Mouse (Mus musculus): ENCODE data around the gene Oit3.

Oit3 gene

GRCm38 (mm10) chr10:59441735-59442134, at the start of gene Oit3:
Oit3 (minus strand) TSS chr10:59441778.
- DNase-seq = no peak

- peak; percentile 33 for DNase-seq
Observed at GRCm38 (mm10) chr10:59490920-59491319, 49.3 kb upstream of the Oit3 start.

GRCm38 (mm10) chr10:59489411-59489810, 47.8 kb upstream of the Oit3 start:
- DNase-seq = no peak

GRCm38 (mm10) chr10:59487351-59487750, 45.8 kb upstream of the Oit3 start:
- no peak for DNase-seq

- DNase-seq = no peak
Observed at GRCm38 (mm10) chr10:59484318-59484717, 42.7 kb upstream of the Oit3 start.

- DNase-seq = no peak
Observed at GRCm38 (mm10) chr10:59481381-59481780, 39.8 kb upstream of the Oit3 start.

- DNase-seq = no peak
Observed at GRCm38 (mm10) chr10:59470451-59470850, 28.9 kb upstream of the Oit3 start.

- DNase-seq = no peak
Observed at GRCm38 (mm10) chr10:59467297-59467696, 25.7 kb upstream of the Oit3 start.

GRCm38 (mm10) chr10:59466626-59467025, 25.0 kb upstream of the Oit3 start:
- no peak for DNase-seq

- DNase-seq = no peak
Observed at GRCm38 (mm10) chr10:59465546-59465945, 24.0 kb upstream of the Oit3 start.

- DNase-seq = no peak
Observed at GRCm38 (mm10) chr10:59462307-59462706, 20.7 kb upstream of the Oit3 start.

GRCm38 (mm10) chr10:59459767-59460166, 18.2 kb upstream of the Oit3 start:
- DNase-seq = no peak

- DNase-seq = no peak
Observed at GRCm38 (mm10) chr10:59454631-59455030, 13.1 kb upstream of the Oit3 start.

- DNase-seq = no peak
Observed at GRCm38 (mm10) chr10:59451839-59452238, 10.3 kb upstream of the Oit3 start.

GRCm38 (mm10) chr10:59447546-59447945, 6.0 kb upstream of the Oit3 start:
- DNase-seq = no peak

- DNase-seq = no peak
Observed at GRCm38 (mm10) chr10:59446911-59447437, 5.4 kb upstream of the Oit3 start.

- no peak for DNase-seq
Observed at GRCm38 (mm10) chr10:59444635-59445034, 3.1 kb upstream of the Oit3 start.

- DNase-seq = no peak
Observed at GRCm38 (mm10) chr10:59444106-59444505, 2.5 kb upstream of the Oit3 start.

GRCm38 (mm10) chr10:59443212-59443611, 1.6 kb upstream of the Oit3 start:
- DNase-seq = no peak

GRCm38 (mm10) chr10:59440177-59440576, 1.4 kb downstream of the Oit3 start:
- no peak for DNase-seq

GRCm38 (mm10) chr10:59439508-59439931, 2.1 kb downstream of the Oit3 start:
- DNase-seq = no peak

- no peak for DNase-seq
Observed at GRCm38 (mm10) chr10:59438651-59439050, 2.9 kb downstream of the Oit3 start.

- DNase-seq = no peak
Observed at GRCm38 (mm10) chr10:59435746-59436145, 5.8 kb downstream of the Oit3 start.

GRCm38 (mm10) chr10:59430701-59431218, 10.8 kb downstream of the Oit3 start:
- no peak for DNase-seq

- DNase-seq = no peak
Observed at GRCm38 (mm10) chr10:59429448-59430135, 12.0 kb downstream of the Oit3 start.
